Mouse (Mus musculus) limb, embryonic 14.5 days (tissue): ENCODE results near the gene Mpdz. TPM values are rescaled to one million over a fixed set of nuclear protein-coding genes. Genes with fewer than 3 reads are reported as not detected.

Experiments
- ATAC-seq: fragments of 200-750 bp; cut with Nextera tagmentation; 2 replicates; pipeline ENCODE4 v1.8.0; 2017; ENCODE audit warnings: low read depth, moderate number of reproducible peaks, moderate TSS enrichment; ENCODE audit not compliant: low FRiP score
- DNase-seq: peaks from one replicate; pipeline ENCODE4 v3.0.0-alpha.2; 2015; ENCODE audit warnings: low spot score
- H3K27ac ChIP-seq: fragments of 300-500 bp; sonication (generic); replicated peaks from 2 replicates; pipeline ENCODE4 v1.5.1; 2014; ENCODE audit warnings: low read depth, mild to moderate bottlenecking, low read length, moderate library complexity, mixed read lengths
- H3K27me3 ChIP-seq: fragments of 300-500 bp; sonication (generic); 2 replicates; pipeline ENCODE4 v1.6.1; 2014; ENCODE audit warnings: low read length, mixed read lengths; ENCODE audit not compliant: control insufficient read depth, insufficient read depth
- H3K36me3 ChIP-seq: fragments of 300-500 bp; sonication (generic); 2 replicates; pipeline ENCODE4 v1.6.1; 2014; ENCODE audit warnings: mild to moderate bottlenecking, low read length, moderate library complexity, mixed read lengths; ENCODE audit not compliant: control insufficient read depth, insufficient read depth
- H3K4me1 ChIP-seq: fragments of 300-500 bp; sonication (generic); 2 replicates; pipeline ENCODE4 v1.6.1; 2014; ENCODE audit warnings: antibody characterized with exemption, low read length, mixed read lengths; ENCODE audit not compliant: control insufficient read depth, insufficient read depth
- H3K4me2 ChIP-seq: fragments of 300-500 bp; sonication (generic); replicated peaks from 2 replicates; pipeline ENCODE4 v1.6.1; 2014; ENCODE audit warnings: low read depth, mild to moderate bottlenecking, low read length, moderate library complexity; ENCODE audit not compliant: severe bottlenecking
- H3K4me3 ChIP-seq: fragments of 300-500 bp; sonication (generic); replicated peaks from 2 replicates; pipeline ENCODE4 v1.5.1; 2014; ENCODE audit warnings: low read length
- H3K9ac ChIP-seq: fragments of 300-500 bp; sonication (generic); 2 replicates; pipeline ENCODE4 v1.6.1; 2014; ENCODE audit warnings: mild to moderate bottlenecking, low read depth, low read length, moderate library complexity; ENCODE audit not compliant: severe bottlenecking
- H3K9me3 ChIP-seq: fragments of 300-500 bp; sonication (generic); 2 replicates; pipeline ENCODE4 v1.6.1; 2016; ENCODE audit warnings: low read length; ENCODE audit not compliant: control insufficient read depth
- POLR2A ChIP-seq: fragments of 200-500 bp; IDR thresholded peaks from 2 replicates; pipeline ENCODE4 v1.8.0; 2012; ENCODE audit warnings: inconsistent platforms, mild to moderate bottlenecking, moderate library complexity, borderline replicate concordance; ENCODE audit not compliant: insufficient read depth, insufficient read length; ENCODE audit errors: extremely low read depth
- WGBS: fragments of 180-500 bp; shearing (Covaris S2); extraction: QIAGEN DNeasy Blood & Tissue Kit; methylation state at CpG from one replicate; pipeline ENCODE4 v1.1.7; 2014; 5-methylcytosine and 5-hydroxymethylcytosine counted together
- polyA plus RNA-seq, 2 experiments: library from polyadenylated mRNA; depleted of rRNA in 1 of 2; stranded (reverse) in 1 of 2; unstranded in 1 of 2; fragments of >200 nt; fragmentation: Nextera tagmentation in 1 of 2; extraction: Ambion mirVana in 1 of 2; gene quantifications; 2 replicates each; pipeline versions ENCODE4 v1.2.1 to v1.2.3; 2012 to 2014

Mpdz gene
- polyA plus RNA-seq, 2 experiments, result 44.0 to 65.2 TPM

DNA sequence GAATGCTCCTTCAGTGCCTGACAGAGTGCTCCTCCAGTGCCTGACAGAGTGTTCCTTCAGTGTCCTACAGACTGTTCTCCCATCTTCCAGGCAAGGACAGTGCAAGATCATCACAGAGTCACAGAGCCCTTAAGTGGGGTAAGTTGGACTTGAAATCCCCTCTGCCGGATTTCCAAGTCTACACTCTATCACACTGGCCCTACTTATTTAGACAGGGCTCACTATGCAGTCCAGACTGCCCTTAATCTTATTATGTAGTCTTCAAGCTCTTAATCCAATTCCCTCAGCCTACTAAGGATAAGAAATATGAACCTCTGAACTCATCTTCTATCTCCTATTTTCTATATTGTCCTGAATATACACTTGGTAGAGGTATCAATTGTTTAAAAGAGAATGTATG, 19.1 kb downstream of the Mpdz start:
- 96% methylated on average over 1 of the region's 1 CpGs for WGBS
- H3K9me3 ChIP-seq, result no peaks in the 10 kb centered on the region
- peaks cover 1% of the 10 kb centered on the region; the same call in 1 of the 2 replicates for H3K36me3 ChIP-seq
- no peak for TF ChIP-seq POLR2A
- ATAC-seq (no peak), DNase-seq (no peak)
- H3K9ac ChIP-seq, result no peak overlapping the region
- H3K27me3 ChIP-seq, result no peaks in the 10 kb centered on the region
- no peak overlapping the region for H3K4me3 ChIP-seq
- H3K27ac ChIP-seq, result no peak overlapping the region
- H3K4me2 ChIP-seq, result no peak overlapping the region
- H3K4me1 ChIP-seq, result no peaks in the 10 kb centered on the region

DNA sequence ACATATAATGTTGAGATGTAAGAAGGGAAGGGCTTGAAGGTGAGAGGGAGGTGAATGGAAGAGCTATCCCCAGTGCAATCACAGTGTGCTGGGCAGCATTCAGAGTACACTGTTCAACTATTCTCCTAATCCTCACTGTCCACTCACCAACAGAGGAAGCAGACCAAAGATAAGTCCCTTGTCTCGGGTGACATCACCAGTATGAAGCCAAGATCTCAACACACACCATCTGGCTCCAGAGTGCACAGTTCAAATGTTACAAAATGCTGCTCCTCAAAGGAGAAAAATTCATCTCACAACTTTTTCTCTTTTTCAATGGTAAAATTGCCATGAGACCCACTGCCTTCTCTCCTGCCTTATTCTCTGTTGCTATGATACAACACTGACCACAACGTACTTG, 21.0 kb downstream of the Mpdz start:
- no peak for DNase-seq
- 71% methylated on average over 2 of the region's 2 CpGs for WGBS
- no peaks in the 10 kb centered on the region for H3K4me1 ChIP-seq
- no peak overlapping the region for H3K4me3 ChIP-seq
- H3K36me3 ChIP-seq, result peaks cover 9% of the 10 kb centered on the region; the same call in 1 of the 2 replicates
- no peak overlapping the region for H3K9ac ChIP-seq
- no peaks in the 10 kb centered on the region for H3K27me3 ChIP-seq
- H3K9me3 ChIP-seq, result no peaks in the 10 kb centered on the region
- H3K27ac ChIP-seq, result no peak overlapping the region
- no peak overlapping the region for H3K4me2 ChIP-seq
- no peak for ATAC-seq
- no peak for TF ChIP-seq POLR2A

DNA sequence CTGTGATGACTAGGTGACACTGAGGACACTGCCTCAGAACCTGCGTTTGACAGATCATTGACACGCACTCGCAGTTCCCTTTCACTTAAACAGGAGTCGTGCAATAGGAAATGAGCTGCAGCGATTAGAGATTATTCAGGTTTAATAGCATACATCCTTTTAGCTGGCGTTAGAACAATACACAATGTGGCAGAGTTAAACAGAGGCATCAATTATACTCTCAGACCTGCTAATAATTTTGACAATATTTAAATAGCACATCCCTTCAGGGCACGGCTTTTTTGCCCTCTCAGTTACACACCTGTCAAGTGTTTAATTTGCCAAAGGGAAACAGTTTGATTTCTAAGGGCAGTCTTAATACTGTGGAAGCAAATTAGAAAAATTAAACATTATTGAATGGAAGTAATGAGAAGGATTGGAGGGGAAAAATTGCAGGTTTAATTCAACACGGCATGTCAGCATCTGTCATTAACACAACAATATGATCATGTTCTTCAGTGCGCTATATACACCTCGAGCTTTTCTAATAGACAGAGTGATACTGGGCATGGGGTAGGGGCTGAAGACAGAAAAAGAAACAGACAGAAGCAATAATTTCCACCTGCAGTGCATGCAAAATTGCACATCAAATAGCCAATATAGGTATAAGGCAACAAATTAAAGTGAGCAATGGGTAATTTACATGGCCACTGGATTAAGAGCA, 27.1 kb downstream of the Mpdz start:
- DNase-seq, result no peak
- Histone ChIP-seq H3K36me3 (peaks cover 9% of the 10 kb centered on the region; the same call in 1 of the 2 replicates), H3K27me3 (no peaks in the 10 kb centered on the region), H3K4me3 (no peak overlapping the region), H3K4me2 (no peak overlapping the region), H3K9ac (no peak overlapping the region), H3K9me3 (no peaks in the 10 kb centered on the region), H3K4me1 (no peaks in the 10 kb centered on the region), H3K27ac (no peak overlapping the region)
- ATAC-seq, result no peak
- no peak for TF ChIP-seq POLR2A
- 84% methylated on average over 10 of the region's 10 CpGs for WGBS

DNA sequence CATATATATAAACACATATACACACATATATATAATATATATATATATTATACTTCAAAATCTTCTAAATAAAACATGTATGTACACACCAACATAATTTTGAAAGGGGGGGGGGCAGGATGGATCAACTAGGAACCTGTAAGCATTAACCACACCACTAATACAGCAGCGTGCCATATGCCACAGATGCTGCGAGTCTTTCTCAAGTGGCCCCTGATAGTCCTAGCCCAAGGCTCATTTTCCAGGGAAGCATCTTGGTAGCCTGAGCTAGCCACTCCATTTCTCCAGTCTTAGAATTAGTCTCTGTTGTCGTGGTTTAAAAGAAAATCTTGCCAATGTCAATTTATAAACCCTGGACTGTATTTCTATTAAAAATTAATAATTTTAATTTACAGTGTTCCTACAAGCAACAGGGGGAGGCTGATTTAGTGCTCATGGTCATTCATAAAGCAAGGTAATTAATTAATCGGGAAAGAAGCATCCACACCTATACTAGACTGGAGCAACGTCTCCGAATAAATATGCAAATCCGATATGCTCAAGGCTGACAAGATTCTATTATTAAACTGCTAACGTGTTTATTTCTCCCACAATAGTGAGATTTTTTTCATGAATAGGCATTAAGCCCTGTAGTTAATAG, 27.8 kb downstream of the Mpdz start:
- Histone ChIP-seq H3K4me1 (no peaks in the 10 kb centered on the region), H3K27me3 (no peaks in the 10 kb centered on the region), H3K27ac (no peak overlapping the region), H3K36me3 (peaks cover 9% of the 10 kb centered on the region; the same call in 1 of the 2 replicates), H3K9me3 (no peaks in the 10 kb centered on the region), H3K4me2 (no peak overlapping the region), H3K4me3 (no peak overlapping the region), H3K9ac (no peak overlapping the region)
- no peak for DNase-seq
- no peak for TF ChIP-seq POLR2A
- ATAC-seq, result no peak
- WGBS, result 92% methylated on average over 8 of the region's 8 CpGs

DNA sequence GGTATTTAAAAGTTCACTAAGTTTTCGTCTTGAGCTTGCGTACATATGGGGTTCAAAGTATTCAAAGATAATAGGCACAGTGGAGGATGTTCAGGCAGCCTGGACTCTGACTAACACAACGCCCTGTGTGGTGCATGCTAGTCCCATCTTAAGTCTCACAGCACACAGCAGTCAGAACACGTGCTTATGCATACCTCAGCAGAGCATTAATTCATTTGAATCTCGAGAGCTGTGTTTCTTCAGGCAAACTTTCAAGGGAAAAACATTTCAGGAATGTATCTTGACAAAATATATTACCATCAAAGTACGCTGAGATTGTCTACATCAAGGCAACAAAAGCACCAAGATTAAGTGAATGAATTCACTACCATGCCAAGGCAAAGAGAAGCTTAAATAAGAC, 45.7 kb downstream of the Mpdz start:
- Histone ChIP-seq H3K27me3 (no peaks in the 10 kb centered on the region), H3K9ac (no peak overlapping the region), H3K9me3 (no peaks in the 10 kb centered on the region), H3K4me3 (no peak overlapping the region), H3K4me2 (no peak overlapping the region), H3K4me1 (no peaks in the 10 kb centered on the region), H3K27ac (no peak overlapping the region), H3K36me3 (peaks cover 9% of the 10 kb centered on the region; the same call in 1 of the 2 replicates)
- TF ChIP-seq POLR2A, result no peak
- no peak for ATAC-seq
- 78% methylated on average over 6 of the region's 6 CpGs for WGBS
- DNase-seq, result no peak
